Mouse (Mus musculus) forebrain, postnatal 0 days (tissue): ENCODE results near the gene Faah. TPM values are rescaled to one million over a fixed set of nuclear protein-coding genes. Genes with fewer than 3 reads are reported as not detected.

ENCODE experiments used
- ATAC-seq: fragments of 200-750 bp; cut with Nextera tagmentation; 2 replicates; pipeline ENCODE4 v1.8.0; 2017; ENCODE audit warnings: mild to moderate bottlenecking, moderate library complexity
- DNase-seq: peaks from one replicate; pipeline ENCODE4 v3.0.0-alpha.2; 2015
- H3K27ac ChIP-seq: fragments of 300-500 bp; sonication (generic); 2 replicates; pipeline ENCODE4 v1.5.1; 2014; ENCODE audit warnings: low read depth, mild to moderate bottlenecking, antibody characterized with exemption, low read length, moderate library complexity, mixed read lengths
- H3K27me3 ChIP-seq: fragments of 300-500 bp; sonication (generic); 2 replicates; pipeline ENCODE4 v1.6.1; 2014; ENCODE audit warnings: mild to moderate bottlenecking, low read length, mixed read lengths; ENCODE audit not compliant: insufficient read depth
- H3K36me3 ChIP-seq: fragments of 300-500 bp; sonication (generic); 2 replicates; pipeline ENCODE4 v1.6.1; 2014; ENCODE audit warnings: mild to moderate bottlenecking, moderate library complexity; ENCODE audit not compliant: insufficient read depth
- H3K4me1 ChIP-seq: fragments of 300-500 bp; sonication (generic); 2 replicates; pipeline ENCODE4 v1.6.1; 2014; ENCODE audit warnings: antibody characterized with exemption; ENCODE audit not compliant: insufficient read depth
- H3K4me2 ChIP-seq: fragments of 300-500 bp; sonication (generic); 2 replicates; pipeline ENCODE4 v1.6.1; 2014; ENCODE audit warnings: low read depth, mild to moderate bottlenecking, moderate library complexity
- H3K4me3 ChIP-seq: fragments of 300-500 bp; sonication (generic); 2 replicates; pipeline ENCODE4 v1.5.1; 2014; ENCODE audit warnings: low read depth, low read length, mixed read lengths
- H3K9ac ChIP-seq: fragments of 300-500 bp; sonication (generic); 2 replicates; pipeline ENCODE4 v1.6.1; 2014; ENCODE audit warnings: mild to moderate bottlenecking
- H3K9me3 ChIP-seq: fragments of 300-500 bp; sonication (generic); 2 replicates; pipeline ENCODE4 v1.6.1; 2016; ENCODE audit warnings: low read length
- CTCF ChIP-seq: sonication (generic); IDR thresholded peaks from 2 replicates; pipeline ENCODE4 v1.5.1; 2016; ENCODE audit warnings: antibody characterized with exemption, control low read depth, low read depth
- WGBS: fragments of 180-500 bp; shearing (Covaris S2); extraction: QIAGEN DNeasy Blood & Tissue Kit; methylation state at CpG from one replicate; pipeline ENCODE4 v1.1.7; 2014; 5-methylcytosine and 5-hydroxymethylcytosine counted together
- polyA plus RNA-seq: library from polyadenylated mRNA; unstranded; fragments of >200 nt; fragmentation: Nextera tagmentation; extraction: Ambion mirVana; gene quantifications from 2 replicates; pipeline ENCODE4 v1.2.1, GENCODE M21; 2015
- total RNA-seq: library from RNA; depleted of rRNA; stranded (reverse); fragments of >200 nt; gene quantifications from 2 replicates; pipeline ENCODE4 v1.2.3, GENCODE M21; 2014; rRNA removed

The Faah gene
- total and polyA plus RNA-seq, 2 experiments from 2014 or later, result 25.4 to 42.7 TPM

DNA sequence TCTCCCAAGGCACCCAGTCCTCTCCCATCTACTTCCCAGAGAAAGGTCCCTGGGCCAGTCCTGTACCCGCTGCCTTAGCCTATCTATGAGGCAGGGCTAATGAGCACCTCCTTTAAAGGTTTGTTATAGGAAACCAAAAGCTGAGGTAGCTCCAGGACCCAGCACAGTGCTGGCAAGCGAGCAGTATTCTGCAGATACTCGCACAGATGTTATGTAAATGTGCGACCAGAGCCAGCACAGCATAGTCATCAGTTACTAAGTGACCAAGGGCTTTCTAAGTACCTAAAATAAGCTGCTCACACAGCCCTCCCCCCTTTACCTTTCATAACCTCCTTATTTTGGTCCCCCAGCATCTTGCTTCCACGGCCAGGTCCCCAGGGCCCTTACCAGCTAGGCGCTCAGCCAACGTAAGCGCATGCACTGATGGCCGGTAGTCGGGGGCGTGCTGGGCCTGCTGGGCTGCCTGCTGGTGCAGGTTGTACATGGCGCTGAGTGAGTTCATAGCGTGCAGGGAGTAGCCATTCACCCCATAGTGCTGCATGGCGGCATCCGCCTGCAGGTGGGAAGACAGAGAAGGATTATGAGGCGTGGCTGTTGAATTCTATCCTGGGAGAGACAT is 94.4 kb downstream of the Faah start:
- 74% methylated on average over 16 of the region's 16 CpGs for WGBS
- no peak for TF ChIP-seq CTCF
- no peak for ATAC-seq

DNA sequence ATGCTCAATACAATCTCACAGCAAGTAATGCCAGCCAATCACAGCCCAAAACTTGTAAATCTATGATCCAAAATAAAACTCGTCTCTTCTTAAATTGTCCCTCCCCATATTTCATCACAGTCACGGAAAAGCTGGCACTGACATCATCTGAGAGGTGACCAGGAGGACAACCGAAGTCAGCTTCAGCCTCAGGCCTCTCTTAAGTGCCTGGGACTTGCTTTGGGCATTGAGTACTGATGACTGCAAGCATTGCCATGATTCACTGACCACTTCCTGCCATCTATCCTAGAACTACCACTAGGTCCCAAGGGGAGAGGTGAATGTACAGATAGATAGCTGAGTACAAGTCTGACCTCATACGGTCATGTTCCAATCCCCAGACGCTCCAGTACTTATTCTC is 95.0 kb downstream of the Faah start:
- Histone ChIP-seq H3K27ac (no peak overlapping the region), H3K9ac (no peak overlapping the region), H3K9me3 (no peaks in the 10 kb centered on the region), H3K4me2 (no peak overlapping the region), H3K27me3 (no peaks in the 10 kb centered on the region; the same call in none of the 2 replicates), H3K4me1 (no peaks in the 10 kb centered on the region), H3K4me3 (no peak overlapping the region), H3K36me3 (no peaks in the 10 kb centered on the region)
- no peak for TF ChIP-seq CTCF
- ATAC-seq (no peak), DNase-seq (no peak)
- WGBS, result 91% methylated on average over 5 of the region's 5 CpGs

More for the DNA sequence above, 94.4 kb downstream of the Faah start:
- Histone ChIP-seq H3K9me3 (no peaks in the 10 kb centered on the region), H3K27me3 (no peaks in the 10 kb centered on the region; the same call in none of the 2 replicates), H3K36me3 (no peaks in the 10 kb centered on the region), H3K4me3 (no peak overlapping the region), H3K27ac (no peak overlapping the region), H3K9ac (no peak overlapping the region), H3K4me2 (no peak overlapping the region), H3K4me1 (no peaks in the 10 kb centered on the region)
- no peak for DNase-seq

DNA sequence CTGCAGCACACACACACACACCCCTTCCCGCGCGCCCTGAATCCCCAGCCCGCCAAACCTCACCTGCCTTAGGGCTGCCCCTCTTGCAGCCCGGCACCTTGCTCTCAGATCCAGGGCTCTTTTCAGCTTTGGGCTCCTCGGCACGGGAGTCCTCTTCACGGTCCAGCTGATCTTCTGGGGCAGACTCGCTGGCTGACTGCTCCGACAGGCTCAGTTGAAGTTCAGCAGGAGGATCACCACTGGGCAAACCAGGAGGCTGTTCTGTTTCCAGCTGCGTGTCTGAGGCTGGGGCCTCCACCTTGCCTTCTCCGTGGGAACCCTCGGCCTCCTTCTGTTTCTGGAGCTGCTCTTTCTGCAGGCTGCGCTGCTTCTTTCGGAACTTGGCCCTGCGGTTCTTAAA is 97.8 kb downstream of the Faah start:
- DNase-seq (no peak), ATAC-seq (no peak)
- H3K9ac ChIP-seq, result no peak overlapping the region
- H3K9me3 ChIP-seq, result no peaks in the 10 kb centered on the region
- H3K27me3 ChIP-seq, result no peaks in the 10 kb centered on the region; the same call in none of the 2 replicates
- no peak overlapping the region for H3K4me3 ChIP-seq
- H3K4me1 ChIP-seq, result no peaks in the 10 kb centered on the region
- H3K36me3 ChIP-seq, result no peaks in the 10 kb centered on the region
- WGBS, result 77% methylated on average over 16 of the region's 16 CpGs
- no peak overlapping the region for H3K27ac ChIP-seq
- H3K4me2 ChIP-seq, result no peak overlapping the region
- TF ChIP-seq CTCF, result no peak

Other genes starting within 250 kb of the Faah start
- gene Tex38, start 236.9 kb downstream of the Faah start, total RNA-seq, result 0.95 TPM in 1 of 2 replicates, not detected in the other
- gene Tex38, start 236.9 kb downstream of the Faah start, polyA plus RNA-seq, result 0.43 and 0.59 TPM in 2 replicates
- gene Atpaf1, start 233.1 kb downstream of the Faah start, total RNA-seq, result 22.1 and 34.0 TPM in 2 replicates
- gene Atpaf1, start 233.1 kb downstream of the Faah start, polyA plus RNA-seq, result 28.0 and 40.9 TPM in 2 replicates
- gene Mob3c, start 189.8 kb downstream of the Faah start, total RNA-seq, result 3.0 and 9.0 TPM in 2 replicates
- 1.6 and 3.0 TPM in 2 replicates for gene Mob3c, start 189.8 kb downstream of the Faah start, polyA plus RNA-seq
- gene Mknk1, start 178.7 kb downstream of the Faah start, total RNA-seq, result 18.9 and 19.8 TPM in 2 replicates
- gene Mknk1, start 178.7 kb downstream of the Faah start, polyA plus RNA-seq, result 22.8 and 24.3 TPM in 2 replicates
- 0.38 TPM in 1 of 2 replicates, not detected in the other for gene Kncn, start 133.5 kb downstream of the Faah start, total RNA-seq
- gene Kncn, start 133.5 kb downstream of the Faah start, polyA plus RNA-seq, result 0.10 and 0.44 TPM in 2 replicates
- gene 6430628N08Rik, start 127.3 kb downstream of the Faah start, total RNA-seq, result 1.3 and 1.4 TPM in 2 replicates
- 0.54 and 0.62 TPM in 2 replicates for gene 6430628N08Rik, start 127.3 kb downstream of the Faah start, polyA plus RNA-seq
- gene Dmbx1, start 78.0 kb downstream of the Faah start, total RNA-seq, result 0.15 TPM in 1 of 2 replicates, not detected in the other
- 0.18 and 0.23 TPM in 2 replicates for gene Dmbx1, start 78.0 kb downstream of the Faah start, polyA plus RNA-seq
- 9.9 and 10.6 TPM in 2 replicates for gene Nsun4, start 36.0 kb upstream of the Faah start, total RNA-seq
- 6.8 and 8.2 TPM in 2 replicates for gene Nsun4, start 36.0 kb upstream of the Faah start, polyA plus RNA-seq
- gene Uqcrh, start 57.1 kb upstream of the Faah start, total RNA-seq, result 271 and 387 TPM in 2 replicates
- 414 and 534 TPM in 2 replicates for gene Uqcrh, start 57.1 kb upstream of the Faah start, polyA plus RNA-seq
- 95.4 and 98.4 TPM in 2 replicates for gene Lrrc41, start 57.3 kb upstream of the Faah start, total RNA-seq
- 67.5 and 70.2 TPM in 2 replicates for gene Lrrc41, start 57.3 kb upstream of the Faah start, polyA plus RNA-seq
- 2.0 and 3.2 TPM in 2 replicates for gene Rad54l, start 105.8 kb upstream of the Faah start, total RNA-seq
- 2.6 and 3.5 TPM in 2 replicates for gene Rad54l, start 105.8 kb upstream of the Faah start, polyA plus RNA-seq
- 80.3 and 83.0 TPM in 2 replicates for gene Pomgnt1, start 105.9 kb upstream of the Faah start, total RNA-seq
- 52.7 and 57.6 TPM in 2 replicates for gene Pomgnt1, start 105.9 kb upstream of the Faah start, polyA plus RNA-seq
- gene Lurap1, start 133.4 kb upstream of the Faah start, total RNA-seq, result 5.0 and 6.3 TPM in 2 replicates
- 2.8 and 3.0 TPM in 2 replicates for gene Lurap1, start 133.4 kb upstream of the Faah start, polyA plus RNA-seq
- 0.29 TPM in 1 of 2 replicates, not detected in the other for gene Tspan1, start 149.7 kb upstream of the Faah start, total RNA-seq
- 0.07 TPM in 1 of 2 replicates, not detected in the other for gene Tspan1, start 149.7 kb upstream of the Faah start, polyA plus RNA-seq
- gene 1700042G07Rik, start 155.4 kb upstream of the Faah start, total RNA-seq, result not detected in 2 replicates
- not detected in 2 replicates for gene 1700042G07Rik, start 155.4 kb upstream of the Faah start, polyA plus RNA-seq
- not detected in 2 replicates for gene Gm49337, start 155.5 kb upstream of the Faah start, total RNA-seq
- gene Gm49337, start 155.5 kb upstream of the Faah start, polyA plus RNA-seq, result not detected in 2 replicates
- gene Pik3r3, start 203.7 kb upstream of the Faah start, total RNA-seq, result 41.5 and 51.3 TPM in 2 replicates
- 21.5 and 30.8 TPM in 2 replicates for gene Pik3r3, start 203.7 kb upstream of the Faah start, polyA plus RNA-seq